ENCODE assay signal across 9 mouse cellular contexts in genomic region chr9:63138481-63138967, GRCm38 (mm10). TPM values are rescaled to one million over a fixed set of nuclear protein-coding genes. Genes with fewer than 3 reads are reported as not detected.
DNase-seq lines count a peak whose midpoint lies in the region; ATAC-seq and TF ChIP-seq lines count a peak whose summit lies in the region.
"Had no signal": no experiment of that assay in that cellular context is flagged by ENCODE, and none has a peak within 500 bp of the region (broad histone marks: within the 10 kb centered on the region; RNA-seq: fewer than 3 reads in every experiment).

No protein-coding gene starts in this region.

- peak overlapping the region; percentile 16; the same call in 1 of the 2 replicates for H3K4me3 ChIP-seq in liver, embryonic 13.5 days (replicated peaks)
- H3K4me3 ChIP-seq in stomach, postnatal 0 days (ENCODE audit: low read depth, low read length): peak overlapping the region; percentile 23

- TF ChIP-seq CTCF in stomach, postnatal 0 days (IDR thresholded peaks at IDR 0.05; ENCODE audit: low read depth): no peak

- peaks cover 16% of the 10 kb centered on the region for H3K4me1 ChIP-seq in liver, embryonic 13.5 days (replicated peaks)
- peaks cover 4% of the 10 kb centered on the region; the same call in 1 of the 2 replicates for H3K4me1 ChIP-seq in stomach, postnatal 0 days (replicated peaks; ENCODE audit: control insufficient read depth, insufficient read depth)

- intact Hi-C loops in gastrocnemius, postnatal 14 days (cut with DNase I; ENCODE audit: low total_unique reads): no loop called here

- no peak for TF ChIP-seq EP300 in stomach, postnatal 0 days (optimal IDR thresholded peaks at IDR 0.05)

- H3K9me3 ChIP-seq in liver, embryonic 13.5 days (replicated peaks): no peaks in the 10 kb centered on the region
- H3K9me3 ChIP-seq in stomach, postnatal 0 days (ENCODE audit: control insufficient read depth, low read length): no peaks in the 10 kb centered on the region

- no peaks in the 10 kb centered on the region for H3K36me3 ChIP-seq in liver, embryonic 13.5 days
- no peaks in the 10 kb centered on the region for H3K36me3 ChIP-seq in stomach, postnatal 0 days (ENCODE audit: control insufficient read depth, insufficient read depth, low read length)

- WGBS in liver, embryonic 13.5 days (ENCODE audit: insufficient replicate concordance): 2% methylated on average over 31 of the region's 31 CpGs
- 1% methylated on average over 31 of the region's 31 CpGs for WGBS in stomach, postnatal 0 days

- H3K27me3 ChIP-seq in liver, embryonic 13.5 days: peaks cover 100% of the 10 kb centered on the region
- H3K27me3 ChIP-seq in stomach, postnatal 0 days (ENCODE audit: control insufficient read depth, insufficient read depth, low read length): peaks cover 46% of the 10 kb centered on the region

- no peak for ATAC-seq in liver, embryonic 13.5 days (ENCODE audit: low read depth)
- peak; percentile 34; the same call in 1 of the 2 replicates for ATAC-seq in stomach, postnatal 0 days (ENCODE audit: low FRiP score, low TSS enrichment)
- no peak for ATAC-seq in frontal cortex, adult (ENCODE audit: low TSS enrichment)

- H3K4me2 ChIP-seq in liver, embryonic 13.5 days: 0 out of 2 replicates have a peak overlapping the region, but pooled peaks have one; percentile 12
- peak overlapping the region; percentile 28; the same call in 1 of the 2 replicates for H3K4me2 ChIP-seq in stomach, postnatal 0 days (replicated peaks; ENCODE audit: low read depth)

- H3K9ac ChIP-seq in liver, embryonic 13.5 days: no peak overlapping the region
- H3K9ac ChIP-seq in stomach, postnatal 0 days (ENCODE audit: low read length): no peak overlapping the region

- peak; percentile 55 to 62 for DNase-seq in cerebellum, postnatal 10 days
- DNase-seq in cerebellum, adult 11 months: no peak
- DNase-seq in urinary bladder, postnatal 14 days (ENCODE audit: low spot score): peak; percentile 28
- DNase-seq in urinary bladder, adult 2 months (ENCODE audit: low spot score): no peak
- DNase-seq in liver, embryonic 13.5 days: no peak
- DNase-seq in stomach, postnatal 0 days (ENCODE audit: low spot score): peak; percentile 60
- no peak for DNase-seq in gastrocnemius, postnatal 14 days

- H3K27ac ChIP-seq in liver, embryonic 13.5 days: no peak overlapping the region
- no peak overlapping the region for H3K27ac ChIP-seq in stomach, postnatal 0 days (replicated peaks)

RNA-seq across cellular contexts. Expression of gene Skor1, which starts 10.2 kb away (rescaled TPM):
- 0.06 and 0.07 TPM in 2 replicates for polyA plus RNA-seq in urinary bladder, adult 2 months (2012; rRNA removed)
- polyA plus RNA-seq in liver, embryonic 13.5 days (2015; fragmentation: Nextera tagmentation; extraction: Ambion mirVana): not detected in 2 replicates
- not detected in 2 replicates for polyA plus RNA-seq in stomach, postnatal 0 days (2015; fragmentation: Nextera tagmentation; extraction: Ambion mirVana)
- total RNA-seq in gastrocnemius, postnatal 14 days (2021): under 1 TPM in 1 of 2 experiments, not detected in 1; 0.12 TPM
- polyA plus RNA-seq: C2C12 had no signal

Comparison
In these comparisons a context has a peak if more than half of its experiments do, and no peak if none do; other contexts are left out.
1. DNase-seq: peak in cerebellum, postnatal 10 days (2 of 2), urinary bladder, postnatal 14 days (single experiment) and stomach, postnatal 0 days (single experiment); none in cerebellum, adult 11 months (single experiment), urinary bladder, adult 2 months (single experiment), liver, embryonic 13.5 days (single experiment) and gastrocnemius, postnatal 14 days (single experiment).